ENCODE assay signal across 13 mouse cellular contexts in the genomic region with DNA sequence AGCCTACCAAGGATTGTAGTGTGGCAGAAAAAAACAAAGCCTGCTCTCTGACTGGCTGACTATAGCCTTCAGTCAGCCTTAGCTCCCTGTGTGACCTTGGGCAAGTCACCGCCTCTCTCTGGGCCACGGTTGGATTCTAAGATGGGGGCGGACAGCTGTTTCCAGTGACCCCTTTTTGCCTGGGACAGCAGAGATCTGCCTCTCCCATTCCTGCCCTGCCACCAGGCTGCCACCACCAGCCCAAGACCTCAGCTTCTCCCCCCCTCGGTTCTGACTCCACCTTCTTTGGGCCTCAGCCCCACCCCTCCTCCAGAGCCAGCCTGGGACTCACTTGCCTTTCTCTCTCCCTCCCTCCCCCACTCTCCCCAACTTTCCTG. TPM values are rescaled to one million over a fixed set of nuclear protein-coding genes. Genes with fewer than 3 reads are reported as not detected.
DNase-seq lines count a peak whose midpoint lies in the region; ATAC-seq and TF ChIP-seq lines count a peak whose summit lies in the region.
"Had no signal": no experiment of that assay in that cellular context is flagged by ENCODE, and none has a peak within 500 bp of the region (broad histone marks: within the 10 kb centered on the region; RNA-seq: fewer than 3 reads in every experiment).

No protein-coding gene starts in this region.

- H3K79me2 ChIP-seq in myocyte (ENCODE audit: control insufficient read depth, insufficient read depth) = no peaks in the 10 kb centered on the region

- no peak overlapping the region for H3ac ChIP-seq in myocyte (ENCODE audit: control insufficient read depth, insufficient read length)

- H3K27ac ChIP-seq in heart, embryonic 12.5 days (ENCODE audit: poor library complexity, severe bottlenecking) = no peak overlapping the region
- peak overlapping the region; percentile 82 for H3K27ac ChIP-seq in lung, embryonic 16.5 days (ENCODE audit: low read length)
- no peak overlapping the region for H3K27ac ChIP-seq in lung, postnatal 0 days (ENCODE audit: low read length)

- H3K9ac ChIP-seq in heart, embryonic 12.5 days = 0 out of 2 replicates have a peak overlapping the region, but pooled peaks have one; percentile 27
- no peak overlapping the region for H3K9ac ChIP-seq in lung, embryonic 16.5 days (ENCODE audit: low read length)
- H3K9ac ChIP-seq in lung, postnatal 0 days (replicated peaks; ENCODE audit: low read depth) = no peak overlapping the region
- H3K9ac ChIP-seq: liver, embryonic 15.5 days had no signal

- 29% methylated on average over 4 of the region's 4 CpGs for WGBS in heart, embryonic 12.5 days
- 42% methylated on average over 4 of the region's 4 CpGs for WGBS in lung, embryonic 16.5 days
- 41% methylated on average over 4 of the region's 4 CpGs for WGBS in lung, postnatal 0 days

- TF ChIP-seq POLR2A in myocyte (IDR thresholded peaks at IDR 0.05; ENCODE audit: insufficient read length, low read depth) = no peak

- H3K4me3 ChIP-seq in heart, embryonic 12.5 days = no peak overlapping the region
- no peak overlapping the region for H3K4me3 ChIP-seq in lung, embryonic 16.5 days (ENCODE audit: low read length)
- no peak overlapping the region for H3K4me3 ChIP-seq in lung, postnatal 0 days (ENCODE audit: low read depth, low read length)
- no peak overlapping the region for H3K4me3 ChIP-seq in myocyte
- H3K4me3 ChIP-seq: hindbrain, embryonic 15.5 days had no signal

- H3K4me2 ChIP-seq in heart, embryonic 12.5 days = no peak overlapping the region
- H3K4me2 ChIP-seq in lung, embryonic 16.5 days (ENCODE audit: low read depth, low read length) = no peak overlapping the region
- H3K4me2 ChIP-seq in lung, postnatal 0 days (replicated peaks; ENCODE audit: low read depth, low read length) = no peak overlapping the region
- H3K4me2 ChIP-seq in myocyte (ENCODE audit: low read depth) = peak overlapping the region; percentile 79

- TF ChIP-seq CTCF in lung, postnatal 0 days (IDR thresholded peaks at IDR 0.05) = no peak

- no peak for ATAC-seq in heart, embryonic 12.5 days (ENCODE audit: insufficient number of reproducible peaks, low FRiP score)
- no peak for ATAC-seq in lung, embryonic 16.5 days (ENCODE audit: low read depth)
- ATAC-seq in lung, postnatal 0 days = no peak

- no peak for TF ChIP-seq EP300 in lung, postnatal 0 days (IDR thresholded peaks at IDR 0.05)

- DNase-seq in heart, postnatal 4 days = no peak
- DNase-seq in lung, postnatal 0 days (ENCODE audit: low spot score) = no peak
- DNase-seq in adrenal gland, postnatal 25 days = peak; percentile 53
- DNase-seq in embryo, embryonic 9.5 days (ENCODE audit: extremely low spot score) = no peak
- no peak for DNase-seq in layer of hippocampus, postnatal 14 days (ENCODE audit: low spot score in 2 of 2)

- peaks cover 17% of the 10 kb centered on the region; the same call in 1 of the 2 replicates for H3K36me3 ChIP-seq in heart, embryonic 12.5 days
- H3K36me3 ChIP-seq in lung, embryonic 16.5 days (ENCODE audit: control insufficient read depth, insufficient read depth, low read length) = peaks cover 4% of the 10 kb centered on the region; the same call in 1 of the 2 replicates
- H3K36me3 ChIP-seq in lung, postnatal 0 days (ENCODE audit: insufficient read depth, low read length) = peaks cover 3% of the 10 kb centered on the region; the same call in 1 of the 2 replicates
- no peaks in the 10 kb centered on the region for H3K36me3 ChIP-seq in myocyte (ENCODE audit: control insufficient read depth, insufficient read depth)
- H3K36me3 ChIP-seq: liver, embryonic 15.5 days had no signal

- peaks cover 57% of the 10 kb centered on the region for H3K4me1 ChIP-seq in heart, embryonic 12.5 days (replicated peaks)
- H3K4me1 ChIP-seq in lung, embryonic 16.5 days (replicated peaks; ENCODE audit: control insufficient read depth, insufficient read depth, low read length) = peaks cover 21% of the 10 kb centered on the region
- H3K4me1 ChIP-seq in lung, postnatal 0 days (ENCODE audit: insufficient read depth, low read depth, low read length) = no peaks in the 10 kb centered on the region; the same call in 1 of the 2 replicates

- H3K27me3 ChIP-seq in heart, embryonic 12.5 days (replicated peaks) = peaks cover 16% of the 10 kb centered on the region
- H3K27me3 ChIP-seq in lung, embryonic 16.5 days (ENCODE audit: control insufficient read depth, insufficient read depth, low read depth, low read length) = no peaks in the 10 kb centered on the region
- no peaks in the 10 kb centered on the region for H3K27me3 ChIP-seq in lung, postnatal 0 days (replicated peaks; ENCODE audit: insufficient read depth, low read length)
- no peaks in the 10 kb centered on the region for H3K27me3 ChIP-seq in myocyte (ENCODE audit: control insufficient read depth, insufficient read depth, insufficient read length)
- H3K27me3 ChIP-seq: hindbrain, embryonic 15.5 days had no signal

- H3K9me3 ChIP-seq in heart, embryonic 12.5 days (replicated peaks) = no peaks in the 10 kb centered on the region
- no peaks in the 10 kb centered on the region for H3K9me3 ChIP-seq in lung, embryonic 16.5 days (ENCODE audit: control insufficient read depth, low read length)
- H3K9me3 ChIP-seq in lung, postnatal 0 days (ENCODE audit: low read length) = no peaks in the 10 kb centered on the region
- H3K9me3 ChIP-seq: hindbrain, embryonic 15.5 days; liver, embryonic 15.5 days had no signal

TF ChIP-seq in myocyte, 11 proteins besides CTCF, POLR2A, EP300 and RAD21:
- TF ChIP-seq MAX (IDR thresholded peaks at IDR 0.05; ENCODE audit: low read depth) (no peak), CEBPB (IDR thresholded peaks at IDR 0.05; ENCODE audit: insufficient read depth, poor library complexity, severe bottlenecking) (no peak), MYOG (IDR thresholded peaks at IDR 0.05; ENCODE audit: control insufficient read depth in 1 of 3, insufficient read depth in 1 of 3, insufficient read length in 2 of 3, low read depth in 2 of 3) (peak in 1 of 3 experiments; percentile 22), E2F4 (IDR thresholded peaks at IDR 0.05; ENCODE audit: insufficient read depth) (no peak), TCF12 (IDR thresholded peaks at IDR 0.05; ENCODE audit: insufficient read depth, poor library complexity, severe bottlenecking) (no peak), POLR2AphosphoS2 (IDR thresholded peaks at IDR 0.05; ENCODE audit: insufficient read length, low read depth) (no peak), TCF3 (IDR thresholded peaks at IDR 0.05; ENCODE audit: insufficient read length, low read depth) (no peak), MYOD1 (IDR thresholded peaks at IDR 0.05; ENCODE audit: control insufficient read depth in 1 of 3, insufficient read length in 2 of 3, low read depth in 2 of 3) (peak in 2 of 3 experiments; percentile 44 to 63), USF1 (IDR thresholded peaks at IDR 0.05; ENCODE audit: low read depth) (no peak), REST (IDR thresholded peaks at IDR 0.05; ENCODE audit: insufficient read depth, insufficient read length) (no peak), SRF (IDR thresholded peaks at IDR 0.05; ENCODE audit: control insufficient read depth, insufficient read length, low read depth) (no peak)

RNA-seq across cellular contexts. Expression of gene Kctd17, which starts 9.6 kb away (rescaled TPM):
- polyA plus RNA-seq in heart, embryonic 12.5 days (2016; fragmentation: Nextera tagmentation; extraction: Ambion mirVana) = 19.9 and 21.6 TPM in 2 replicates
- 10 to 100 TPM; 72.0 to 74.8 TPM for total RNA-seq in heart, postnatal 4 days (2021)
- polyA plus RNA-seq in lung, embryonic 16.5 days (2015; fragmentation: Nextera tagmentation; extraction: Ambion mirVana) = 32.1 and 37.0 TPM in 2 replicates
- 23.4 and 27.4 TPM in 2 replicates for polyA plus RNA-seq in lung, postnatal 0 days (2015; fragmentation: Nextera tagmentation; extraction: Ambion mirVana)
- 73.5 and 84.3 TPM in 2 replicates for total RNA-seq in adrenal gland, postnatal 25 days (2021)
- 161 TPM for polyA plus RNA-seq in myocyte (2012; fragmentation: generic; extraction: Trizol)
- total RNA-seq in layer of hippocampus, postnatal 14 days (2021) = 100 to 1,000 TPM; 254 to 262 TPM
- total RNA-seq: CH12.LX had no signal

RNA-seq across cellular contexts. Expression of gene Tmprss6, which starts 30.4 kb away (rescaled TPM):
- polyA plus RNA-seq in heart, embryonic 12.5 days (2016; fragmentation: Nextera tagmentation; extraction: Ambion mirVana) = 0.19 and 0.30 TPM in 2 replicates
- total RNA-seq in heart, postnatal 4 days (2021) = not detected
- polyA plus RNA-seq in lung, embryonic 16.5 days (2015; fragmentation: Nextera tagmentation; extraction: Ambion mirVana) = 0.14 and 0.74 TPM in 2 replicates
- 0.20 and 0.23 TPM in 2 replicates for polyA plus RNA-seq in lung, postnatal 0 days (2015; fragmentation: Nextera tagmentation; extraction: Ambion mirVana)
- 1.9 and 4.9 TPM in 2 replicates for total RNA-seq in adrenal gland, postnatal 25 days (2021)
- polyA plus RNA-seq in myocyte (2012; fragmentation: generic; extraction: Trizol) = 0.08 TPM
- total RNA-seq in layer of hippocampus, postnatal 14 days (2021) = not detected

RNA-seq across cellular contexts. Expression of gene Mpst, which starts 31.8 kb away (rescaled TPM):
- 0.32 and 1.1 TPM in 2 replicates for polyA plus RNA-seq in heart, embryonic 12.5 days (2016; fragmentation: Nextera tagmentation; extraction: Ambion mirVana)
- total RNA-seq in heart, postnatal 4 days (2021) = 10 to 100 TPM; 21.9 to 24.9 TPM
- polyA plus RNA-seq in lung, embryonic 16.5 days (2015; fragmentation: Nextera tagmentation; extraction: Ambion mirVana) = 5.0 and 5.5 TPM in 2 replicates
- polyA plus RNA-seq in lung, postnatal 0 days (2015; fragmentation: Nextera tagmentation; extraction: Ambion mirVana) = 4.1 TPM in 2 replicates
- total RNA-seq in adrenal gland, postnatal 25 days (2021) = 56.9 and 61.7 TPM in 2 replicates
- 77.1 TPM for polyA plus RNA-seq in myocyte (2012; fragmentation: generic; extraction: Trizol)
- total RNA-seq in layer of hippocampus, postnatal 14 days (2021) = 10 to 100 TPM; 39.5 to 41.9 TPM

RNA-seq across cellular contexts. Expression of gene Tst, which starts 32.3 kb away (rescaled TPM):
- 7.6 and 9.0 TPM in 2 replicates for polyA plus RNA-seq in heart, embryonic 12.5 days (2016; fragmentation: Nextera tagmentation; extraction: Ambion mirVana)
- total RNA-seq in heart, postnatal 4 days (2021) = 10 to 100 TPM; 16.9 to 20.1 TPM
- 129 and 160 TPM in 2 replicates for polyA plus RNA-seq in lung, embryonic 16.5 days (2015; fragmentation: Nextera tagmentation; extraction: Ambion mirVana)
- 160 and 171 TPM in 2 replicates for polyA plus RNA-seq in lung, postnatal 0 days (2015; fragmentation: Nextera tagmentation; extraction: Ambion mirVana)
- total RNA-seq in adrenal gland, postnatal 25 days (2021) = 246 and 299 TPM in 2 replicates
- 9.8 TPM for polyA plus RNA-seq in myocyte (2012; fragmentation: generic; extraction: Trizol)
- total RNA-seq in layer of hippocampus, postnatal 14 days (2021) = 10 to 100 TPM; 35.4 to 45.6 TPM

RNA-seq across cellular contexts. Expression of gene Tex33, which starts 42.3 kb away (rescaled TPM):
- not detected in 2 replicates for polyA plus RNA-seq in heart, embryonic 12.5 days (2016; fragmentation: Nextera tagmentation; extraction: Ambion mirVana)
- not detected for total RNA-seq in heart, postnatal 4 days (2021)
- not detected in 2 replicates for polyA plus RNA-seq in lung, embryonic 16.5 days (2015; fragmentation: Nextera tagmentation; extraction: Ambion mirVana)
- polyA plus RNA-seq in lung, postnatal 0 days (2015; fragmentation: Nextera tagmentation; extraction: Ambion mirVana) = not detected in 2 replicates
- total RNA-seq in adrenal gland, postnatal 25 days (2021) = not detected in 2 replicates
- polyA plus RNA-seq in myocyte (2012; fragmentation: generic; extraction: Trizol) = not detected
- under 1 TPM in 1 of 2 experiments, not detected in 1; 0.43 TPM for total RNA-seq in layer of hippocampus, postnatal 14 days (2021)
- total RNA-seq: adrenal gland, postnatal 4 days; CH12.LX had no signal
- polyA plus RNA-seq: hindbrain, embryonic 15.5 days; liver, embryonic 15.5 days; urinary bladder, adult 2 months had no signal

Comparison
In these comparisons a context has a peak if more than half of its experiments do, and no peak if none do; other contexts are left out.
1. RNA of gene Mpst, which starts 31.8 kb away (polyA plus RNA-seq): 77.1 TPM in myocyte (single experiment); 5.0 to 5.5 TPM in lung, embryonic 16.5 days, 4.1 TPM in lung, postnatal 0 days and 0.32 to 1.1 TPM in heart, embryonic 12.5 days; every median in the first group is over 10 times any median in the second.